Comparison of ENCODE assay signal across 15 mouse cellular contexts in the genomic region with DNA sequence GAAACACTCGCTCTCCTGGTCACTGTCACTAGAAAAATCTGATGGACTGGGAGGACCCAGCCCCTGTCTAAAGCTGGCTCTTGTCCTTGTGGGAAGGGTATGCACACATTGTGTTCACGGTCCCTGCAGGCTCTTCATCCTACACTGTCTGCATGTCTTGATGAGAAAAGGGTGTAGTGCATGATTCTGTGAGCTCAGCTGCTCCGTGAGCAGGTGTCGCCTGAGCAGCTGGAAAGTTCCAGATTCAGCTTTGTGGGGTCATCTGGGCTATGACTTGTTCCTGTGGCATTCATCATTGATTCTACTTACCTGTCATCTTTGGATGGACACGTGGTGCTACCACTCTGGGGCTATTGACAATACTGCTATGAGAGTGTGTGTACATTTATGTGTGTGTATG.
"Had no signal": no experiment of that assay in that cellular context is flagged by ENCODE, and none has a peak within 500 bp of the region (broad histone marks: within the 10 kb centered on the region; RNA-seq: fewer than 3 reads in every experiment).

No protein-coding gene starts in this region.

- DNase-seq: retina, postnatal 1 day; right cerebral cortex, adult 18-20 months; right cerebral cortex, postnatal 14 days; right cerebral cortex, postnatal 25 days; right cerebral cortex, postnatal 4 days; spleen, adult 18-20 months; thymus, adult 18-20 months; thymus, adult 2 months; thymus, postnatal 14 days; thymus, postnatal 25 days; thymus, postnatal 36 days; thymus, postnatal 4 days had no signal

- H3K27ac ChIP-seq: neural tube, embryonic 12.5 days; neural tube, embryonic 13.5 days; neural tube, embryonic 15.5 days had no signal

- H3K9ac ChIP-seq: neural tube, embryonic 12.5 days; neural tube, embryonic 13.5 days; neural tube, embryonic 15.5 days had no signal

- H3K36me3 ChIP-seq: neural tube, embryonic 12.5 days; neural tube, embryonic 13.5 days; neural tube, embryonic 15.5 days had no signal

- H3K27me3 ChIP-seq: neural tube, embryonic 12.5 days; neural tube, embryonic 13.5 days; neural tube, embryonic 15.5 days had no signal

- H3K4me3 ChIP-seq: neural tube, embryonic 12.5 days; neural tube, embryonic 13.5 days; neural tube, embryonic 15.5 days had no signal

- H3K9me3 ChIP-seq: neural tube, embryonic 12.5 days; neural tube, embryonic 13.5 days; neural tube, embryonic 15.5 days had no signal

- H3K4me2 ChIP-seq: neural tube, embryonic 12.5 days; neural tube, embryonic 13.5 days; neural tube, embryonic 15.5 days had no signal

- H3K4me1 ChIP-seq: neural tube, embryonic 12.5 days; neural tube, embryonic 13.5 days; neural tube, embryonic 15.5 days had no signal
